Mouse (Mus musculus): ENCODE results near the gene Tiam1. TPM values are rescaled to one million over a fixed set of nuclear protein-coding genes. Genes with fewer than 3 reads are reported as not detected.

The Tiam1 gene
- polyA plus RNA-seq, 1 experiment from 2014 or later = 30.4 TPM

DNA sequence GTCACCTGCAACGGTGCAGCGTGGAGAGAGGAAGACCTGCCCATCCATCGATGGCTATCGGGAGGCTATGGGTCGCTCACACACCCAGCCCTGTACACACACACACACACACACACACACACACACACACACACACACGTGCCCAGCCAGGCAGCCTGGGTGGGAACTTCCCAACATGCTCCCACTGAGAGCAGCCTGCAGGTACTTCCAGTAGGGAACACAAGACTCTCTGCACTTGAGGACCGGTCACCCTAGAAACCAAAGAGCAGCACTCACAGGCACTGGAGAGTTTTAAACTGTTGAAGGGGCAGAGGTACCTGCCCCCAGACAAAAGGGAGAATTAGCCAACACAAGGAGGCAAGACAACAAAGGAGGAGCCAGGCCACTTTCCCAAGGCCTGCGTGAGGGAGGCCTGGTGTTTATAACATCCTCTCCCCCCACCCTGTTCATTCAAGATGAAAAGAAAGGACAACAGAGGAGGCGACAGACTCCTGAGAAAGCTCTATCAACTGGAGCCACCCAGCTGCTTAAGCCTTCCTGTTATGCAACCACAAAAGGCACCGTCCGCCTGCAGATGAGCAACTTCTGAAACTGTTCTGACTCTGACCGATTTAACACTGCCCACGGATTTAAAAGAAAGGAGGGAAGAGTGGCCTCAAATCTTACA, 326.9 kb downstream of the Tiam1 start:
- peak; percentile 30 for ATAC-seq
- H3K9me3 ChIP-seq = no peaks in the 10 kb centered on the region
- H3K27ac ChIP-seq = no peak overlapping the region
- H3K4me2 ChIP-seq (replicated peaks) = peak overlapping the region; percentile 73
- 18% methylated on average over 13 of the region's 13 CpGs for WGBS
- no peak overlapping the region for H3K9ac ChIP-seq (replicated peaks)
- peaks cover 39% of the 10 kb centered on the region for H3K27me3 ChIP-seq
- H3K36me3 ChIP-seq = peaks cover 9% of the 10 kb centered on the region; the same call in 1 of the 2 replicates
- peak overlapping the region; percentile 38 for H3K4me3 ChIP-seq (replicated peaks)
- H3K4me1 ChIP-seq (replicated peaks) = peaks cover 34% of the 10 kb centered on the region

DNA sequence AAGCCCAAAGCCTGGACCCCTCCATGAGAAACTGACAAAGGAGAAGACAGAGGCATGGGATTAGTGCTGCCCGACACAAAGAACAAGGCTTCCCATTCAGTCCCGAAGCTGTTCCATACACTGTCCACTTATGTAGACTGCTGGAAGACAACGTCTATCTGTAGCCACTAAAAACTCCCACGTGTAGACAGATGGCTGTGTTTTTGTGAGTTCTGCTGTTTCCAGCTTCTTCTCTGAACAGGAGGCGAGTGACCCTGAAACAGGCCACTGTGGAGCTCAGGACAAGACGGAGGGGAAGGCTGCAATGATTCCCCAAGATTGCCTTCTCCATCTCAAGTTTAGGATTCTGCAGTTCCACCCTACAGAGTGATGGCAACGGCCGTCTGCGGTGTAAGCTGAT, 330.0 kb downstream of the Tiam1 start:
- ATAC-seq = no peak
- Histone ChIP-seq H3K9me3 (no peaks in the 10 kb centered on the region), H3K27me3 (peaks cover 18% of the 10 kb centered on the region), H3K27ac (no peak overlapping the region), H3K9ac (replicated peaks) (no peak overlapping the region), H3K36me3 (peaks cover 21% of the 10 kb centered on the region), H3K4me1 (replicated peaks) (peaks cover 31% of the 10 kb centered on the region), H3K4me3 (replicated peaks) (no peak overlapping the region), H3K4me2 (replicated peaks) (no peak overlapping the region)
- 38% methylated on average over 9 of the region's 9 CpGs for WGBS

DNA sequence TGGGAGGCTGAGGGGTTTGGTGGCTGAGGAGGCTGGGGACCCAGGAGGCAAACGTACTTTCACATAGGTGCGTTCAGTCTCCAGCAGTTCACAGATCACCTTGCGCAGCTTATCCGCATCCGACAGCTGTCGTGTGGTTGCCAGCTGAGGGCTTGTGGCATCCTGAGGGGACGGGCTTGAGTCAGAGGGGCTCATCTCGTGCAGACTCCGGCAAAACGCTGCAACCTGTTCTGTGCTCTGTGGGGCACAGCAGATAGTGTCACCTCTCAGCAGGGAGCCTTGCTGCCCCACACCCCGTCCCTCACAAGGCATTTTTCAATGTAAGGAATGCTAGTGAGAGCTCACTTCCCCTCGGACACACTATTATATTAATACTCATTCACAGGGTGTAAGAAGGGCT, 330.7 kb downstream of the Tiam1 start:
- no peak overlapping the region for H3K9ac ChIP-seq (replicated peaks)
- no peaks in the 10 kb centered on the region for H3K9me3 ChIP-seq
- ATAC-seq = no peak
- peaks cover 14% of the 10 kb centered on the region for H3K27me3 ChIP-seq
- H3K27ac ChIP-seq = no peak overlapping the region
- no peak overlapping the region for H3K4me3 ChIP-seq (replicated peaks)
- H3K4me1 ChIP-seq (replicated peaks) = peaks cover 25% of the 10 kb centered on the region
- WGBS = 63% methylated on average over 12 of the region's 12 CpGs
- H3K4me2 ChIP-seq (replicated peaks) = no peak overlapping the region
- peaks cover 21% of the 10 kb centered on the region for H3K36me3 ChIP-seq

DNA sequence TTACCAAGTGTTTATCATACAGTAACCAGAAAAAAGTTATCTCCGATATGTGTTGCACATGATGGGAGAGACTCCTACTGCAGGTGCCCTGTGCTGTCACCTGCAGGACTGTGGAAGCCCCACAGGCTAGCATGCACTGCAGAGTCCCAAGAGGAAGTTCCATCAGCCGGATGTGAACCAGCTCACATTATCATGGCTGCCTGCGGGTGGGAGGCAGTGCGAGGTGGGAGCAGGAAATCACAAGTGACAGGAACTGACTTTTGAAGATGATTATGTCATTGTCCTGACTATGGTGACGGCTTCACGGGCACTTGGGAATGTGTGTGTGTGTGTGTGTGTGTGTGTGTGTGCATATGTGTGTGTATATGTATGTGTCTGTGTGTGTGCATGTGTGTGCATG, 333.2 kb downstream of the Tiam1 start:
- WGBS = 90% methylated on average over 6 of the region's 6 CpGs
- H3K9ac ChIP-seq (replicated peaks) = no peak overlapping the region
- H3K4me1 ChIP-seq (replicated peaks) = peaks cover 10% of the 10 kb centered on the region
- ATAC-seq = no peak
- H3K27ac ChIP-seq = no peak overlapping the region
- no peak overlapping the region for H3K4me2 ChIP-seq (replicated peaks)
- no peaks in the 10 kb centered on the region for H3K9me3 ChIP-seq
- H3K4me3 ChIP-seq (replicated peaks) = no peak overlapping the region
- H3K36me3 ChIP-seq = peaks cover 21% of the 10 kb centered on the region
- H3K27me3 ChIP-seq = no peaks in the 10 kb centered on the region

DNA sequence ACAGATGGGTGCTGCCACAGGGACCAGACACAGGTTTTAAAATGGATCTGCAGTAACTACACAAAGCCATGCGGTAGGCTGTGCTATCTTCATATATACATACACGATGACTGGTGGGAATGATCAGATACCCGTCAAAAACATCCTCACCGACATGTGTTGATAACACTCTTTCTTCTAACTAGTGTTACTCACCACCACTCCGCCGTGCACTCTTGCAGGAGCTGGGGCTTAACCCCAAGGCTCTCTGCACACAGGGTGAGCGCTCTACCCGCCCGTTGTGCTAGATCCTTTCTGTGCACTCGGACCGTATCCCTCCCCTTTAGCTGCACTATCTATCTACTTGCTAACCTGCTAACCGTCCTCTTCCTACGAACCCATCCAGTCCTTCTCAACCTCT, 335.4 kb downstream of the Tiam1 start:
- Histone ChIP-seq H3K4me2 (replicated peaks) (no peak overlapping the region), H3K27me3 (no peaks in the 10 kb centered on the region), H3K27ac (no peak overlapping the region), H3K9ac (replicated peaks) (no peak overlapping the region), H3K4me1 (replicated peaks) (peaks cover 7% of the 10 kb centered on the region), H3K36me3 (peaks cover 42% of the 10 kb centered on the region), H3K4me3 (replicated peaks) (no peak overlapping the region), H3K9me3 (no peaks in the 10 kb centered on the region)
- WGBS = 87% methylated on average over 13 of the region's 13 CpGs
- no peak for ATAC-seq

DNA sequence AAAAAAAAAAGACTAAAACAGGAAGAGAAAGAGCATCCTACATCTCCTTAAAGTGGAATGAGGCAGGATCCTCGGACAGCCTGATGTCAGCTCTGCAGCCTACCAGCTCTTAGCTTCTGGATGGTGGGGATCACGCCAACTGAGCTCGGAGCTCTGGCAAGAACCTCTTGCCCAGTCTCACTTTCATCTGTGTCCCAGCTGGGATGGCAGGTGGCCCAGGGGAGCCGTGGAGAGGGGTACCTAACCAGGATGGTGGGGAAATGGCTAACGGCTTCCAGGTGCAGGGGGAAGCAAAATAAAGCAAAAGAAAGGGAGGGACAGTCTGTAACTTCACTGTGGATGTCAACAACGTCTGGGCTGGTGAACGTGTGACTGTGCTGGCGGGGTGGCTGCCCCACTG, 337.6 kb downstream of the Tiam1 start:
- Histone ChIP-seq H3K36me3 (peaks cover 44% of the 10 kb centered on the region), H3K4me3 (replicated peaks) (no peak overlapping the region), H3K27me3 (no peaks in the 10 kb centered on the region), H3K4me1 (replicated peaks) (peaks cover 7% of the 10 kb centered on the region), H3K9me3 (no peaks in the 10 kb centered on the region), H3K9ac (replicated peaks) (no peak overlapping the region; the same call in 1 of the 2 replicates), H3K4me2 (replicated peaks) (no peak overlapping the region), H3K27ac (peak overlapping the region; percentile 30; the same call in 1 of the 2 replicates)
- WGBS = 80% methylated on average over 8 of the region's 8 CpGs
- ATAC-seq = no peak

DNA sequence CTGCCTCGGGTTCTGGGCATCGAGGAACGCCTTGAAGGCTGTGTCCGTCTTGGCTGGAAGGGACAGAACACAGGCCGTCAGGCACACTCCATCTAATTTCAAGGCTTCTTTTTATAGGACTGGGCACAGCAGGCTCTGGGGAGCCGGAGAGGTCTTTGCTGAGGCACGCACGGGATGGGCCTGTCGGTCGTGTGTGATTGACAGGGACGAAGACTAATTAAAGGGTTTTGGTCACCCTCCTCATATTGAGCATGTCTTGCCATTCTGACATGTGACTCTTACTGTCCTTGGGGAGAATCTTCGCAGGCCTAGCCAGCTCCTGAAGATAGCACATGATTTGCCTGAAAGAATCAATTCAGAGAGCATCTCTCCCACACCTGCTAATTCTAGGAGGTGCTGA, 338.4 kb downstream of the Tiam1 start:
- Histone ChIP-seq H3K4me1 (replicated peaks) (peaks cover 7% of the 10 kb centered on the region), H3K9me3 (no peaks in the 10 kb centered on the region), H3K27ac (peak overlapping the region; percentile 39; the same call in 1 of the 2 replicates), H3K4me3 (replicated peaks) (no peak overlapping the region), H3K27me3 (no peaks in the 10 kb centered on the region), H3K36me3 (peaks cover 38% of the 10 kb centered on the region), H3K4me2 (replicated peaks) (no peak overlapping the region), H3K9ac (replicated peaks) (no peak overlapping the region)
- peak; percentile 62 for ATAC-seq
- 77% methylated on average over 12 of the region's 12 CpGs for WGBS

DNA sequence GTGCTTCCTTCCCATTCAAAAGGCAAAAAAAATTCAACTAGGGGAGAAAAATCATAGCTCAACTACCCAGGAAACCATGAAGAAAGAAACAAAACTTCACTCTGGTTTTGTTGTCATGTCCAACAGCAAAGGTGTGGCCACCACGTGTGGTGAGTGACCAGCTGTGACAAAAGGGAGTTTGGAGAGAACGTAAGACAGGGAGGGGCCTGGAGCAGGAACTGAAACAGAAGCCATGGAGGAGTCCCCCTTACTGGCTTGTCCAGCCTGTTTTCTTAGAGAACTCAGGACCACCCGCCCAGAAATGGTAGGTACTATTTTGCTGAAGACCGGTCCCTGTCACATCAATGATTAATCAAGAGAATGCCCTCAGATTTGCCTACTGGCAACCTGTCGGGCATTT, 342.1 kb downstream of the Tiam1 start:
- Histone ChIP-seq H3K27ac (no peak overlapping the region), H3K9ac (replicated peaks) (no peak overlapping the region), H3K4me2 (replicated peaks) (no peak overlapping the region), H3K27me3 (no peaks in the 10 kb centered on the region), H3K36me3 (peaks cover 49% of the 10 kb centered on the region), H3K4me1 (replicated peaks) (peaks cover 7% of the 10 kb centered on the region), H3K9me3 (no peaks in the 10 kb centered on the region), H3K4me3 (replicated peaks) (no peak overlapping the region)
- WGBS = 85% methylated on average over 5 of the region's 5 CpGs
- ATAC-seq = no peak

DNA sequence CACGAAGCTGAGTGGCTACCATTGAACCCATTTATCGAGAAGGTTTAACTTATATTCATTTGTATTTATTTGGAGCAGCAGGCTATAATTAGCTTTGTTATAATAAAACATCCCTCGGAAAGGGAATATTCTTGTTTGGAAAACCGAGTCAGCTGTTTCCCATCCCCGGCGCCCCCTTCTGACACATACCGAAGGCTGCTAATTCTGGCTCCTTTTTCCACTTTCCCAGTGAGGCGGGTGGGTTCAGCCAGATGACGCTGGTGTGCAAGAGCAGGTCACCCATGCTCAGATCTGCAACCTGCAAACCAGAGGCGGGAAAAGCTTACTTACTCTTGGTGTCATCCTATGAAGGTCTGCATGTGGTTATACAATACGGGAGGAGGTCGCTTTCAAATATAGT, 343.8 kb downstream of the Tiam1 start:
- Histone ChIP-seq H3K4me2 (replicated peaks) (no peak overlapping the region), H3K9ac (replicated peaks) (no peak overlapping the region), H3K4me1 (replicated peaks) (no peaks in the 10 kb centered on the region), H3K27ac (no peak overlapping the region), H3K36me3 (peaks cover 48% of the 10 kb centered on the region), H3K4me3 (replicated peaks) (no peak overlapping the region), H3K27me3 (no peaks in the 10 kb centered on the region), H3K9me3 (no peaks in the 10 kb centered on the region)
- no peak for ATAC-seq
- 87% methylated on average over 12 of the region's 12 CpGs for WGBS

DNA sequence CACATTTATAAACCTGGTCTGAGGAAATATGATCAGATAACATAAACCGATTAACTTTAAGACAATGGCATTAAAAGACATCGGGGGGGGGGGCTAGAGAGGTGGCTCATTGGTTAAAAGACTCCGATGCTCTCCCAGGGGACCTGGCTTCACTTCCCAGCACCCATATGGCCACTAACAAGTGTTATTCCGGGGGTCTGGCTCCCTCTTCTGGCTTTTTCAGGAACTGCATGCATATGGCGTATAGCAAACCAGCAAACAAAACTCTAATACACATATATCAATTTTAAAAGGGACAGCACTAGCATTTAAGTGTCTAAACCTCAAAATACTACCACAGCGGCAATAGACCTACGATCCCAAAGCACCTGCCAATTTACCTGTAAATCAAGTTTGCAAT, 347.0 kb downstream of the Tiam1 start:
- WGBS = 96% methylated on average over 7 of the region's 7 CpGs

DNA sequence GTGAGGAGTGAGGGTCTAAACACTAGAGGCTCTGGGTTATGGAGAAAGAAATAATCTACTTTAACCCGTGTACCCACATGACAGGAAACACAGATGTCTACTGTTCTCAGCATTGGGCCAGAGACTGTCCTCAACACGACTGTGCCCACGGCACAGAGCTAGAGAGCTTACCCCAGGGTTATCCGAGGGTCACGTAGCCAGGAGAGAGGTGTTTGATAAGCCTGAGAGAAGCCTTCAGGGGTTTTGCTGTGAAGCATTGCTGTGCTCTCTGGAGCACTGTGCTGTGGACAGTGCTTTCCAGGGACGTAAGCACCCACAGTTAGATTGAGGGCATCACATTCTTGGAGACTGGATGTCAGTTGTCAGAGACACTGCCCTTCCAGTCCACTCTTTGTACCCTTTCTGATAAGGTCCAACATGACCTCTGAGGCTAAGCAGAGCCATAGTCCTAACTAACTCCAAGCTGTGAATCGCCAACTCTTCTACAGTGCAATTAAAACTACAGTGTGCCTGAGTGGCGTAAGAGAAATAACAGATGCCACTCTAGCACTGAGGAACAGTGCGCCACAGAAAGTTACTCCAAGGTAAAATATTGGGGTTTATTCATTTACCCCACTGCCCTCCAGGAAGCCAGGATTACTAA, 353.7 kb downstream of the Tiam1 start:
- no peak overlapping the region for H3K9ac ChIP-seq (replicated peaks)
- H3K4me2 ChIP-seq (replicated peaks) = no peak overlapping the region
- H3K9me3 ChIP-seq = no peaks in the 10 kb centered on the region
- 94% methylated on average over 9 of the region's 9 CpGs for WGBS
- H3K27me3 ChIP-seq = no peaks in the 10 kb centered on the region
- no peak overlapping the region for H3K4me3 ChIP-seq (replicated peaks)
- no peak for ATAC-seq
- H3K4me1 ChIP-seq (replicated peaks) = 0 out of 2 replicates have a peak, but pooled peaks cover 6% of the 10 kb centered on the region
- peaks cover 59% of the 10 kb centered on the region for H3K36me3 ChIP-seq
- H3K27ac ChIP-seq = no peak overlapping the region

More for the DNA sequence above, 347.0 kb downstream of the Tiam1 start:
- Histone ChIP-seq H3K4me1 (replicated peaks) (no peaks in the 10 kb centered on the region), H3K27me3 (no peaks in the 10 kb centered on the region), H3K4me3 (replicated peaks) (no peak overlapping the region), H3K36me3 (peaks cover 49% of the 10 kb centered on the region), H3K4me2 (replicated peaks) (no peak overlapping the region), H3K27ac (no peak overlapping the region), H3K9me3 (no peaks in the 10 kb centered on the region), H3K9ac (replicated peaks) (no peak overlapping the region)
- no peak for ATAC-seq

DNA sequence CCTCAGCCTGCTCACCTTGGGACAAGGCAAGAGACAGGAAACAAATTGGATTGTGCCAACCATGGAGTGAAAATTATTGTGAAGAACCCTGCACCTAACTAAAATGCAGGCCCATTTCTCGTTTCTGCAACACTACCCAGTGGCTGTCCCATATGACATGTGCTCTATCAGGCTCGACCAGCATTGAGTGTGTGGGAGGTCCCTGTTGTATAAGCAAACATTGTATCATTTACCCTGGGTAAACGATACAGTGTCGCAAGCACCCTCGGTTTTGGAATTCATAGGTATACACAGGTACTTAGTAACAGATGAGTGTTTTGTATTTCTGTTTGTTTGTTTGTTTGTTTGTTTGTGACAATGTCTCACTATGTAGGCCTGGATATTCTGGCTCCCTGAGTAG, 357.8 kb downstream of the Tiam1 start:
- Histone ChIP-seq H3K27ac (no peak overlapping the region), H3K27me3 (no peaks in the 10 kb centered on the region), H3K9me3 (no peaks in the 10 kb centered on the region), H3K4me2 (replicated peaks) (no peak overlapping the region), H3K4me3 (replicated peaks) (no peak overlapping the region), H3K4me1 (replicated peaks) (0 out of 2 replicates have a peak, but pooled peaks cover 6% of the 10 kb centered on the region), H3K9ac (replicated peaks) (no peak overlapping the region), H3K36me3 (peaks cover 24% of the 10 kb centered on the region)
- 93% methylated on average over 5 of the region's 5 CpGs for WGBS
- no peak for ATAC-seq

All from midbrain, embryonic 13.5 days (tissue).